Mouse (Mus musculus) B cell, adult 2 months (primary cell): Measurements from ENCODE around the gene Hoxa7.

ENCODE experiments used
- DNase-seq, 2 experiments: peaks; one replicate each; pipeline ENCODE4 v3.0.0; 2022

The Hoxa7 gene

GRCm38 (mm10) chr6:52191860-52192550 is 29.6 kb downstream of the Hoxa7 start:
- DNase-seq = peak; percentile 87 to 90

DNA sequence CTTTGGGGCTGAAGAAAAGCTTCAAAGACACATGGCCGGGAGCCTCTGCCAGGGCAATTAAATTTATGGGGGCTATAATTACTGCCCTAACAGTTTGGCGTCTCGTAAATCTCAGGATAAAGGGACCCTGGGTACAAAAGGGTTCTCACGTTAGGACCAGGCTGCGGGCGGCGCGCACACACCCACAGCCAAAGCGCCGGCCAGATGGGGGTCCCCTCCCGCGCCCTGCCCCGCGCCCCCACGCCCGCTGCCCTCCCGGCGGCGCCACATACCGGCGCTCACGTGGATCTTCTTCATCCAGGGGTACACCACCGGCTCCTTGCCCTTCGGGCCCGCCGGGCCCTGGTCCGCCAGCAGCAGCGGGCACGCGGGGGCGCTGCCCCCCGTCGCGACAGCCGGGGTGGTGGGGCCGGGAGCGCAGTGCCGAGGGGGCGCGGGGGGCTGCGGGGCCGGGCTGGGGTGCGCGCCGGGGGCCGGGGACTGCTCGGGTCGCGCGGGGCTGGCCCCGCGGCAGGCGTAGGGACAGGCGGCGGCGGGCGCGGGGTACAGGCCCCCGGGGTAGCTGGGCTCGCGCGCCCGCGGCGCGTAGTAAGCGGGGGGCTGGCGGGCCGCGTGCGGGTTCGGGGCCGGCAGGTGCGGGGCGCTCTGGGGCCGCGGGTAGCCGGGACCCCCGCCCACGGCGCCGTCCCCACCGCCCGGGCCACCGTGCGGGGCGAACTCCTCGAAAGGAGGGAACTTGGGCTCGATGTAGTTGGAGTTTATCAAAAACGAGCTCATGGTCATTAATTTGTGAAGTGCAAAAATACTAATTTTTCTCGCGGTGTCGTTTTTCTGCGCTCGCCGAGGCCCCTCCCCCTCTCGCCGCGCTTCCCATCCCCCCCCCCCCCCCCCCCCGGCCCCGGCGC is 30.5 kb downstream of the Hoxa7 start, which contains the start of gene Hoxa4:
Hoxa4 (minus strand) TSS at position 848 of the 905 bp plus-strand sequence.
- peak in 1 of 2 experiments; percentile 27 for DNase-seq

- no peak for DNase-seq
Observed at GRCm38 (mm10) chr6:52190410-52190809, 31.2 kb downstream of the Hoxa7 start.

GRCm38 (mm10) chr6:52189909-52190308 is 31.7 kb downstream of the Hoxa7 start:
- DNase-seq = no peak

GRCm38 (mm10) chr6:52189172-52189591 is 32.5 kb downstream of the Hoxa7 start:
- no peak for DNase-seq

GRCm38 (mm10) chr6:52186500-52186899 is 35.2 kb downstream of the Hoxa7 start:
- no peak for DNase-seq

- no peak for DNase-seq
Observed at GRCm38 (mm10) chr6:52185834-52186233, 35.8 kb downstream of the Hoxa7 start.

GRCm38 (mm10) chr6:52185222-52185621 is 36.4 kb downstream of the Hoxa7 start:
- DNase-seq = no peak

DNA sequence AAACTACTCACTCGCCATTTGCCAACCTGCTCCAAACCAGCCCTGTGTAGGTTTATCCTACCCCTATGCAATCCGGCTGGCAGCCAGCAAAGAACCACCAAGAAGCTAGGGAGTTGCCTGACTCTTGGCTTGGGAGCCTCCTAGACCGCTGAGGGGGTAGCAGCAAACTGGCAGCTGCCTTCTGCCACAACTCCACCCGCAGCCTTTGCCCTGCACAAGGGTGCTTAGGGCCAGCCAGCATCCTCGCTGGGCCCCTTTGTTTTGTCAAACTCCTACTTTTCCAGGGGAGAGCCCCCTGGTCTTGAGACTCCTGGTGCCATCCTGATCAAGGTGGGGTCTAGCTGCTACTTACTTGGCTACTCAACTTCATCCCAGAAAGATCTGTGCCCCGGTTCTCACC is 37.0 kb downstream of the Hoxa7 start:
- no peak for DNase-seq

DNA sequence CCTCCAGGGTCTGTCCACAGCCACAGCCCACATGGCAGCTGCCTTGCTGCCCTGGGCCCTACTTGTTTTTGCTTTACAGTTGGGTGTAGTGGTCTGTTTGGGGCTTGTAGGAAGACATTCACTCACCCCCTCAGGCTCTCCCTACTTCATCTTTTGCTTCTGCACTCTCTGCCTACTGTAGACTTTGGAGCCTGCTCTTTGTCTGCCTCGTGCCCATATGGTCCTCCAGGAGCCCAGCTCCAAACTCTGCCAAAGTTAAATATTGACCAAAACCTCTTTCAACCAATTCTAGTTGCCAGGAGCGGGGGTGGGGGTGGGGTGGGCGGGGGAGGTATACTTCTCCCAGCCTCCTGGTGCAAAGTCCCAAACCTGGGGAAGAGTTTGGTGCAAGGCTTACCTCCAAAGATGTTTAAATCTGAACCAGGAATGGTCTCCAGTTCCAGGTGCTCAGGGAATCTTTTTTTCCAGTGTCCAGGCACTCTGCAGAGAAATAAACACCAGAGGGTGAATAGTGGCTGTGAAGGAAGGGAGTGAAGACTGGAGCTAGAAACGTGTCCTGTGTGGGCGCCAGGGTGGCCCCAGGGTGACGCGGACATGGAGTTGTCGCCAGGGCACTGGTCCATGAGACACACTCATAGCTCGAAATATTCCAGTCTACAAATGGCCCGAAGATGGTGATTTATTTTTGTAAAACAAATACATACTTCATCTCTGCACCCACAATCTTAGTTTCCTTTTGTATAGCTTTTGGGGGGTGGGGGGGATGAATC is 38.2 kb downstream of the Hoxa7 start:
- DNase-seq = no peak

DNA sequence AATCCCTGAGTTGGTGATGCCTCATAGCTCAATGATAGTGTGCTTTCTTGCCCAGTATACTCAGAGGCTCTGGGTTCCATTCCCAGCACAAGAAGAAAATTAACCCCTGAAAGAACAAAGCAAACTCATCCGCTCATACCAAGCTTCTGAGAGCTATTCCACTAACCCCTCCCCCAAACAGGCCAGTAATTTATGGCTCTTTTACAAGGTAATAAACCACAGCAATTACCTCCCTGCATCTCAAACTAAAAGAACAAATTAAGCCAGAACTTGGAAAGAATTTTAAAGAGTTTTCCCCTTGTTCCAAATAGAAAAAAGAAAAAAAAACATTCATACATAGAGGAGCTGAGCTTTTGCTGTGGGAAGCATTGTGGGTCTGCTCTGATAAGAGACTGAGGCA is 38.9 kb downstream of the Hoxa7 start:
- DNase-seq = no peak

DNA sequence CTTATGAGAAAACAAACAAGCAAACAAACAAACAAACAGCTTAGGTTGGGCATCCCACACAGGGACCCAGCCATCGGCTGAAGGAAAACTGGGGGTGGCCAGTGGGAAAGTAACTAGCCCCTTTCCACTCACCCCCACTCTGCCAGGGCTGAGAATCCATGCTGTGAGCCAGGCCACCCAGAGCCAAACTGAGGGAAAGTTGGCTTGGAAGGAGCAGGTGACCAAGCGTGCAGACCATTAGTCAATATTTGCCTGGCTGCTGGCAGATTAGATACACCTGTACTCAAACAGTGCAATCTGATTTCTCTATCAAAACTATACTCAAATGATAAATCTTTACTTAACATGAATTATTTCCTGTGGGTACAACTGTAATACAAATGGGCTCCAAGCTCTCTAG is 39.6 kb downstream of the Hoxa7 start:
- DNase-seq = no peak

DNA sequence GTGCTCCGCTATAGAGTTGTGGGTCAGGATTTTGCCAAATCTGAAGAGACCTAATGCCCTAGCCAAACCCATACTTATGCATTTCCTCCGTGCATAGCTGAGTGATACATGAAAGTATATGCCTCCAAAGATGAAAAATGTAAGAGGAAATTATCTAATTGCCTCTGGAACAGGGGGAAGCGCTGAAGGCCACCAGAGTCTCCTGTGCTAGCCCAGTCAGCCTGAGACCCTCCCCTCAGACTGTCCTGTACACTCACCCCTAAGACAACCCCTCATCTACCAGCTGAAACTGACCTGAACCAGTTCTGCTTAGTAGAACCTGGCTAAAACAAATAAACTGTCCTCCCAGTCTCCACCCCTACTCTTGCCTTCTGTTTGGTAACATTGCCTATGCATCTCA is 40.9 kb downstream of the Hoxa7 start:
- DNase-seq = no peak

DNA sequence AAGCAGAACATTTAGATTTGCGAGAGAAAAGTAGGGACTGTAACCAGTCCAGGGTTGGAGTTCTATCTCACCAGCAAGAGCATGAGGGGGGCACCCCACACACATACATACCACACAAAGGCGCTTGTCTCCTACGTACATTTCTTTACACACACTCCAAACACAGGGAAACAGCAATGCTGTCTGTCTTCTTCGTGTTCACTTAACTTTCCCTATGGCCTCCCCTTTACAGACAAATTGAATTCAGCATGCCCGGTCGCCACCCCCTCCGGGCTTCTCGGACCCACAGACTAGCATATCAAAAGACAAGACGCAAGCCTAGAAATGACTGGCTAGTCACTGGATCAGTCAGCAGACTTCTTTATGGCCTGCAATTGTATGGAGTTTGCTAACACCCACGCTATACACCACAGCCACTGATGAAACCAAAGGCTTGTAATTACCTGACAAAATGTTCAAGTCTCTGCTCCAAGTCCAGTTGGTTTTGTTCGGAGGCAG is 41.4 kb downstream of the Hoxa7 start:
- DNase-seq = no peak

- DNase-seq = no peak
Observed at GRCm38 (mm10) chr6:52179690-52180089, 42.0 kb downstream of the Hoxa7 start.

GRCm38 (mm10) chr6:52178918-52179665 is 42.6 kb downstream of the Hoxa7 start:
- no peak for DNase-seq

DNA sequence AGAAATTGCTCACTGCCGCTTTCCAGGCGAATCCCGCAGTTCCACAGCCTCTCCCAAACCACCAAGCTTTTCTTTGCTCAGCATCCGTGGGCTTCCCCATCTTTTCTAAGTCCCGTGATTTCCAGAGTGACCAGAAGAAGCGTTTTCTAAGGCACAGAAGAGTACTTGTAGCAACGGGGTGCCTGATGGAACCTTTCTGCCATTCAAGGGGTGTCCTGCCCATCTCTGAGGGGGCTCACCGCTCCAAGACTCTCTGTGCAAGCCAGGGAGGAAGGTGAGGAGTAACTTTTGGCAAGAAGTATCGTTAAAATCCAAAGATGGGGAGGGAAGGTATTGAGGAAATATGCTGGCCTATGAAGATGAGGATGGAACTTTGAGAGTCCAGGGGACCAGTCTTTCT is 43.8 kb downstream of the Hoxa7 start:
- no peak for DNase-seq

DNA sequence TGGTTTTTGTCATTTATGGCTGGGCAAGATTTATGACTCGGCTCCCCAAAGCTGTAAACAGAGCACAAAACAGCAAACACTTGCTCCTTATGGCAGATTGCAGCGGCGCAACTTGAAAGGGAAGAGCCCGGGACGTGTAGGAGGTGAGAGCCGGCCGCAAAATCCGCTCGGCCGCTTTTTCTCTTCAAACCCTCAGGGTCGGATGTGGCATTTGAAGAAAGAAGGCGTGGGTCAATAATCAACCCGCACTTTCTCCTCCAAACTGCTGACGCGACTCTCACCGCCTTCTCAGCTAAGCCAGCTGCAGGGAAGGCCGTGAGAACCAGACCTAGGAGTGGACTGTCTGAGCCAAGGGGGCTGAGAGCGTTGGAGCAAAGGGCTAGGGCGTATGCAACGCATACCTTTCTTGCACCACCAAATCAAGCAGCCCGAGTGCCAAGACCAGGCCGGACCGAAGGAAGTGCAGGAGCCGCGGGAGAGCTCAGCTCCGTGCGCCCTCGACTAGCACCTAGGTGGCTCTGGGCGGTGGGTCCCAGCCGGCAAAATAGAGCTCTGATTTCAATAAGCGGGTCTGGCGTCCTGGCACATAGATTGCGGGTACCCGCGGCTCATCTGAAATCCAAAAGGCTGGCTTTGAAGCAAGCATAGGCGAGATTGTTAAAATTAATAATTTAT is 44.5 kb downstream of the Hoxa7 start, which contains the start of gene 5730596B20Rik:
5730596B20Rik (plus strand) TSS at position 438 of the 675 bp plus-strand sequence.
- no peak for DNase-seq

- no peak for DNase-seq
Observed at GRCm38 (mm10) chr6:52176391-52176790, 45.3 kb downstream of the Hoxa7 start.

- no peak for DNase-seq
Observed at GRCm38 (mm10) chr6:52175864-52176263, 45.8 kb downstream of the Hoxa7 start.

DNA sequence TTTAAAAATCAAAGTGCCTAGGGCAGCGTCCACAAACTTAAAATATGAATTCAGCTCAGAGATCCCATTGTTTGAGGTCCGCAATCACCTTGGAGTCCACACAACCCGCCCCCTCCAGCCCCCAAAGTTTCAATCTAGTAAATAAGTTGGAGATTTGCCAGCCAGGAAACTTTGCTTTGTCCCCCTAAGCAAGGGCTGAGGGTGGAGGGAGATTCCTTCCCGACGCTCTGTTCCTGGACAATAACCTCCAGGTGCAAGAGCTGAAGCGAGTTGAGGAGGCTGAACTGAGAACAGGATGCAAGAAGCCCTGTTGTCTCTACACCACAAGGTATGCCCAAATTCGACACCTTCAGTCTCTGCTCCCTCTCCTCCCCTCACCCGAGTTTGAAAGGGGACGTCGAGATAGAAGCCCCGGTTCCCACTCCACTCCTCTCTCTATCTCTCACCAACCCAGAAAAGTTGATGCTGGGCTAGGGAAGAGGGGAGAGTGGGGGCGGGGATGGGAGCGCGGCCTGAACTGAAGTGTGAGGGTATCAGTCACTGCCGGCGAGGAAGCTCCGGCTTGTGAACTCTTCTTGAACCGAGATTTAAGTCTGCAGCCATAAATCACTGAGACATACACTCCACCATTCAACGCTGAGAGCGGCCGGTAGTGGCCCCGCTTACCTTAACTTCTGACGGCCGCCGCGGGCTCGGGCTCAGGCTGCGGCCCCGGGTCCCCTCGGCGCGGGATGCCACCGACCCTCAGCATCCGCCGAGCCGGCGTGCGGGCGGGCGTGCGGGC is 46.5 kb downstream of the Hoxa7 start:
- DNase-seq = no peak
